Mouse (Mus musculus): ENCODE data around the gene Nxpe5. TPM values are rescaled to one million over a fixed set of nuclear protein-coding genes. Genes with fewer than 3 reads are reported as not detected.
A peak's percentile ranks its signal among the peaks of the same experiment; 100 is the strongest.

The Nxpe5 gene
- polyA plus RNA-seq (2015; fragmentation: Nextera tagmentation; extraction: Ambion mirVana), result 0.53 and 0.58 TPM in 2 replicates

- H3K27ac ChIP-seq (ENCODE audit: low read depth), result no peak within 1 kb of the TSS
Observed at GRCm38 (mm10) chr5:138225700-138226099, at the start of gene Nxpe5. Nxpe5 (plus strand) TSS chr5:138225898.

GRCm38 (mm10) chr5:138186950-138187638 lies 38.6 kb upstream of the Nxpe5 start, which contains the start of the genes Taf6 and Cnpy4:
Taf6 (minus strand) TSS chr5:138187451.
Cnpy4 (plus strand) TSS chr5:138187485.
- Histone ChIP-seq H3K9ac (replicated peaks) (peak within 1 kb of the TSS; percentile 94), H3K4me3 (ENCODE audit: low read depth, low read length) (peak within 1 kb of the TSS; percentile 96), H3K27me3 (ENCODE audit: insufficient read depth, low read length) (no peaks in the 10 kb centered on the region), H3K4me1 (ENCODE audit: insufficient read depth) (peaks cover 16% of the 10 kb centered on the region), H3K36me3 (replicated peaks; ENCODE audit: insufficient read depth, low read length) (peaks cover 20% of the 10 kb centered on the region), H3K9me3 (ENCODE audit: low read length) (no peaks in the 10 kb centered on the region), H3K4me2 (ENCODE audit: low read depth, low read length) (peak within 1 kb of the TSS; percentile 94), H3K27ac (ENCODE audit: low read depth) (peak within 1 kb of the TSS; percentile 70)
- under 1% methylated on average over 31 of the region's 31 CpGs for WGBS (ENCODE audit: insufficient replicate concordance)
- ATAC-seq, result peak; percentile 91
- TF ChIP-seq EP300 (IDR thresholded peaks at IDR 0.05; ENCODE audit: low read depth), result peak; percentile 100
- no peak for TF ChIP-seq CTCF (IDR thresholded peaks at IDR 0.05; ENCODE audit: low read depth)
- DNase-seq, result peak; percentile 89

More at GRCm38 (mm10) chr5:138225700-138226099, at the start of gene Nxpe5:
- 53% methylated on average over 2 of the region's 2 CpGs for WGBS (ENCODE audit: insufficient replicate concordance)
- peaks cover 4% of the 10 kb centered on the region for H3K4me1 ChIP-seq (ENCODE audit: insufficient read depth)
- no peak within 1 kb of the TSS for H3K4me2 ChIP-seq (ENCODE audit: low read depth, low read length)
- ATAC-seq (no peak), DNase-seq (no peak)
- H3K9ac ChIP-seq (replicated peaks), result no peak within 1 kb of the TSS
- TF ChIP-seq CTCF (IDR thresholded peaks at IDR 0.05; ENCODE audit: low read depth), result no peak
- TF ChIP-seq EP300 (IDR thresholded peaks at IDR 0.05; ENCODE audit: low read depth), result no peak
- no peak within 1 kb of the TSS for H3K4me3 ChIP-seq (ENCODE audit: low read depth, low read length)
- H3K27me3 ChIP-seq (ENCODE audit: insufficient read depth, low read length), result no peaks in the 10 kb centered on the region
- no peaks in the 10 kb centered on the region for H3K36me3 ChIP-seq (replicated peaks; ENCODE audit: insufficient read depth, low read length)
- no peaks in the 10 kb centered on the region for H3K9me3 ChIP-seq (ENCODE audit: low read length)

GRCm38 (mm10) chr5:138187661-138188306 lies 37.9 kb upstream of the Nxpe5 start:
- Histone ChIP-seq H3K4me3 (ENCODE audit: low read depth, low read length) (peak overlapping the region; percentile 96), H3K4me2 (ENCODE audit: low read depth, low read length) (peak overlapping the region; percentile 94), H3K27ac (ENCODE audit: low read depth) (peak overlapping the region; percentile 70), H3K36me3 (replicated peaks; ENCODE audit: insufficient read depth, low read length) (peaks cover 14% of the 10 kb centered on the region), H3K27me3 (ENCODE audit: insufficient read depth, low read length) (no peaks in the 10 kb centered on the region), H3K4me1 (ENCODE audit: insufficient read depth) (peaks cover 16% of the 10 kb centered on the region), H3K9me3 (ENCODE audit: low read length) (no peaks in the 10 kb centered on the region), H3K9ac (replicated peaks) (peak overlapping the region; percentile 94)
- peak; percentile 84 for ATAC-seq
- no peak for TF ChIP-seq CTCF (IDR thresholded peaks at IDR 0.05; ENCODE audit: low read depth)
- TF ChIP-seq EP300 (IDR thresholded peaks at IDR 0.05; ENCODE audit: low read depth), result no peak
- 2% methylated on average over 10 of the region's 10 CpGs for WGBS (ENCODE audit: insufficient replicate concordance)
- DNase-seq, result peak; percentile 67

- Histone ChIP-seq H3K27ac (ENCODE audit: low read depth) (peak within 1 kb of the TSS; percentile 86), H3K36me3 (replicated peaks; ENCODE audit: insufficient read depth, low read length) (0 out of 2 replicates have a peak, but pooled peaks cover 3% of the 10 kb centered on the region), H3K9me3 (ENCODE audit: low read length) (no peaks in the 10 kb centered on the region), H3K4me3 (ENCODE audit: low read depth, low read length) (peak within 1 kb of the TSS; percentile 83), H3K27me3 (ENCODE audit: insufficient read depth, low read length) (no peaks in the 10 kb centered on the region), H3K4me2 (ENCODE audit: low read depth, low read length) (peak within 1 kb of the TSS; percentile 100), H3K4me1 (ENCODE audit: insufficient read depth) (peaks cover 15% of the 10 kb centered on the region), H3K9ac (replicated peaks) (peak within 1 kb of the TSS; percentile 87)
- WGBS (ENCODE audit: insufficient replicate concordance), result 6% methylated on average over 54 of the region's 54 CpGs
- peak; percentile 86 for DNase-seq
- TF ChIP-seq CTCF (IDR thresholded peaks at IDR 0.05; ENCODE audit: low read depth), result no peak
- peak; percentile 60; the same call in 1 of the 2 replicates for TF ChIP-seq EP300 (IDR thresholded peaks at IDR 0.05; ENCODE audit: low read depth)
- ATAC-seq, result peak; percentile 83
Observed at GRCm38 (mm10) chr5:138193771-138194727, 31.6 kb upstream of the Nxpe5 start, which contains the start of gene Mblac1. Mblac1 (plus strand) TSS chr5:138194314.

- peak overlapping the region; percentile 100 for H3K4me2 ChIP-seq (ENCODE audit: low read depth, low read length)
- WGBS (ENCODE audit: insufficient replicate concordance), result 2% methylated on average over 29 of the region's 29 CpGs
- H3K27ac ChIP-seq (ENCODE audit: low read depth), result peak overlapping the region; percentile 86
- H3K9me3 ChIP-seq (ENCODE audit: low read length), result no peaks in the 10 kb centered on the region
- H3K4me1 ChIP-seq (ENCODE audit: insufficient read depth), result peaks cover 15% of the 10 kb centered on the region
- H3K36me3 ChIP-seq (replicated peaks; ENCODE audit: insufficient read depth, low read length), result 0 out of 2 replicates have a peak, but pooled peaks cover 3% of the 10 kb centered on the region
- no peaks in the 10 kb centered on the region for H3K27me3 ChIP-seq (ENCODE audit: insufficient read depth, low read length)
- peak overlapping the region; percentile 87 for H3K9ac ChIP-seq (replicated peaks)
- TF ChIP-seq EP300 (IDR thresholded peaks at IDR 0.05; ENCODE audit: low read depth), result no peak
- TF ChIP-seq CTCF (IDR thresholded peaks at IDR 0.05; ENCODE audit: low read depth), result no peak
- DNase-seq, result peak; percentile 38
- peak; percentile 42 for ATAC-seq
- H3K4me3 ChIP-seq (ENCODE audit: low read depth, low read length), result peak overlapping the region; percentile 83
Observed at GRCm38 (mm10) chr5:138194755-138195345, 30.8 kb upstream of the Nxpe5 start.

Data from liver, postnatal 0 days (tissue).